Mouse (Mus musculus) testis, adult 2 months (tissue): Measurements from ENCODE around the gene Gm10382.

ENCODE experiments used
- CTCF ChIP-seq: fragments of 200-500 bp; IDR thresholded peaks from 2 replicates; pipeline ENCODE4 v1.5.1; 2012; ENCODE audit warnings: low read depth, mild to moderate bottlenecking, inconsistent platforms, low read length, moderate library complexity; ENCODE audit not compliant: control insufficient read depth, insufficient read depth, insufficient replicate concordance
- POLR2A ChIP-seq: fragments of 200-500 bp; IDR thresholded peaks from 2 replicates; pipeline ENCODE4 v1.6.1; 2012; ENCODE audit warnings: low read depth, mild to moderate bottlenecking, inconsistent platforms, low read length, moderate library complexity; ENCODE audit not compliant: control insufficient read depth

DNA sequence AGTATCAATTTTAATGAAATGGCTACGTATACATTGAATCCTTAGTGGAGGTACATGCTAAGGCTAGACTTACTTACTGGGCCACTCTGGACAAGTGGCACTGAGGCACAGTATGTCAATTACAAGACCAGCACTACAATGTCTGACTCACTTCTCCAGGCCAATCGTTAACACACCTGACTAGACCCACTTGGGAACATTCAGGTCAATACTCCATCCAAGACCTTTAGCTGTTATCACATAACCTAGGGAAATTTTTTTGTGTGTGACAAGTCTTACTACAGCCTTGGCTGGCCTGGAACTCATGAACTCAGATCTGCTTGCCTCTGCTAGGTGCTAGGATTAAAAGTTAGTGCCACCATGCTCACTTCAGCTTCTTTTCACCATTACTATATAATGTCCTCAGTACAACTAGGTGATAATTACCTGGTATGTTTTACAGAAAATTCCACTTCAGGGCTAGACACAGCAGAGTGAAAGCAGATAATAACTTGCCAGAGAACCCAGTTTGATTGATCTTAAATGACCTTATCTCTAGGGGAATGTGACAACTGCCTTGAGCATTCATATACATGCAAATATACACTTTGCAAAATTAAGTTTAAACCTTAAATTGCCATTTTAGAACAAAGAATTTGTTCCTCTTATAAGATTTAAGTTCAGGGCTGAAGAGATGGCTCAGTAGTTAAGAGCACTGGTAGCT is 4.5 kb upstream of the Gm10382 start:
- TF ChIP-seq POLR2A, result no peak
- TF ChIP-seq CTCF, result no peak
